Mouse (Mus musculus) Patski (cell line): ENCODE measurements around the gene Dmwd. TPM values are rescaled to one million over a fixed set of nuclear protein-coding genes. Genes with fewer than 3 reads are reported as not detected.

Experiments
- ATAC-seq: fragments of 100-300 bp; one replicate; pipeline ENCODE4 v1.8.0; 2021
- CTCF ChIA-PET: fragments of 350-600 bp; sonication (Branson Sonifier 250); formaldehyde crosslinking; loops from one replicate; lab custom pipeline; 2022; ENCODE audit warnings: inconsistent platforms; lab: Charles Lee
- POLR2A ChIA-PET: fragments of 350-600 bp; sonication (Branson Sonifier 250); formaldehyde crosslinking; loops from one replicate; lab custom pipeline; 2022; ENCODE audit warnings: antibody characterized with exemption, inconsistent platforms; lab: Charles Lee
- DNase-seq: peaks from one replicate; pipeline ENCODE4 v3.0.0-alpha.2; 2011; ENCODE audit warnings: low read depth, low spot score
- H3K27me3 ChIP-seq: fragments of 371-371 bp; one replicate; pipeline ENCODE4 v1.5.1; 2021
- CTCF ChIP-seq: fragments of 100-300 bp; IDR thresholded peaks from one replicate; pipeline ENCODE4 v1.5.1; 2021
- in situ Hi-C: fragments of 300-500 bp; cut with MboI; formaldehyde crosslinking; loops from 3 replicates; pipeline ENCODE4 v1.11.1; 2018; ENCODE audit warnings: low pct_unique_long_range_greater_than_20kb, mixed read lengths
- polyA plus RNA-seq: library from polyadenylated mRNA; unstranded; gene quantifications from one replicate; pipeline ENCODE4 v1.2.3, GENCODE M21; 2021

Dmwd gene
- polyA plus RNA-seq, result 73.4 TPM

DNA sequence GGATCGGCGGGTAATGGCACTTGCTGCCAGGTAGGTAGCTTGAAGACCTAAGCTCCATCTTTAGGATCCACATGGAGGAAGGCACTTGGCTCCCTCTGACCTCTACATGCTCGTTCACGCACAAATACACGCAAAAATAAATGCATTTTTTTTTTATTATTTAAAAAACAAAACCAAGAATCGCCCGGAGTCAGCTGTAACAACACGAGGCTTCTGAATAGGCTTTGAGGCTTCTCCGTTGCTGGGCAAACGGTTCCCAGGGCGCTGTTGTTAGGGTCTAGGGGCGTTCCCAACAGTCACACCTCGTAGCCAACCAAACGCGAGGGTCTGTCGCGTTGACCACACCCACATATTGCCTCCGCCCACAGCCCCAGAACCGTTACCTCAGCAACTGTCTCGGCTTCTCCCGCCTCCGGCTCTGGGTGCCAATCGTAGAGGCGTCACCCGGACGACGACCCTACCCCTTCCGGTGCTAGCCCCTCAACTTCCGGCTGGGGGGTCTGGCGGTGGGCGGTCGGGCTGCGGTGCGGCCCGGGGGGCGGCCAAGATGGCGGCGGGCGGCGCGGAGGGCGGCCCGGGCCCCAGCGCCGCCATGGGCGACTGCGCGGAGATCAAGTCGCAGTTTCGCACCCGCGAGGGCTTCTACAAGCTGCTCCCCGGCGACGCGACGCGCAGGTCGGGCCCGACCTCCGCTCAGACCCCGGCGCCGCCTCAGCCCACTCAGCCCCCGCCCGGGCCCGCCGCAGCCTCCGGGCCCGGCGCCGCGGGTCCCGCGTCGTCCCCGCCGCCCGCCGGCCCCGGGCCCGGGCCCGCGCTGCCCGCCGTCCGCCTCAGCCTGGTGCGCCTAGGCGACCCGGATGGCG, at the start of gene Dmwd:
Dmwd (plus strand) TSS at position 505 of the 863 bp plus-strand sequence.
- no peak for TF ChIP-seq CTCF
- ATAC-seq, result peak; percentile 95
- ChIA-PET CTCF (interaction anchor here (13.4 kb wide), 1 partner anchor 12 kb away, joined by 238 read pairs; the partner anchor contains the start of genes Dmpk and Six5), POLR2A (interaction anchor here (0.6 to 3.7 kb wide), 6 partner anchors 8 to 34 kb away, joined by 4 to 36 read pairs (median 7); partner anchors contain the start of genes Dmpk and Six5)
- DNase-seq, result peak; percentile 88
- in situ Hi-C loops, result no loop called here
- H3K27me3 ChIP-seq, result no peaks in the 10 kb centered on the region

DNA sequence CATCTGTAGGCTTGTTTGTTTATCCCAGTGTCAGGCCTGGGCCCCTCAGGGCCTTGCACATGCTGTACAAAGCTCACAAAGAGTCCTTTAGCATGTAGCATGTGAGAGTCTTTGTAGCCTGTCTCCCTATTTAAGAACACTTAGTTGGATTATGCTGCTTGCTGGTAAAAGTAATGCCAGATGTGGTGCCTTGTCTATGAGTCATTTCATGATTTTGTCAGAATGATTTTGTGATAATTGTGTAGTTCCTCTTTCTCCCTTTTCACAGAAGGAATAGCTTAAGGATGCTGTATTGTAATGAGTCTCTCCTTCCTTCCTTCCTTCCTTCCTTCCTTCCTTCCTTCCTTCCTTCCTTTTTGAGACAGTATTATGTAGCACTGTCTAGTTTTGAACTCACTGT, 48.0 kb upstream of the Dmwd start:
- no peaks in the 10 kb centered on the region for H3K27me3 ChIP-seq
- POLR2A ChIA-PET, result interaction anchor here (0.8 kb wide), 1 partner anchor 10 kb away, joined by 3 read pairs; no protein-coding TSS in a partner anchor
- ATAC-seq, result no peak
- no peak for TF ChIP-seq CTCF
- CTCF ChIA-PET, result interaction anchor here (0.8 to 1.3 kb wide), 2 partner anchors 16 to 23 kb away, joined by 3 read pairs; no protein-coding TSS in a partner anchor
- in situ Hi-C loops, result no loop called here
- DNase-seq, result no peak

DNA sequence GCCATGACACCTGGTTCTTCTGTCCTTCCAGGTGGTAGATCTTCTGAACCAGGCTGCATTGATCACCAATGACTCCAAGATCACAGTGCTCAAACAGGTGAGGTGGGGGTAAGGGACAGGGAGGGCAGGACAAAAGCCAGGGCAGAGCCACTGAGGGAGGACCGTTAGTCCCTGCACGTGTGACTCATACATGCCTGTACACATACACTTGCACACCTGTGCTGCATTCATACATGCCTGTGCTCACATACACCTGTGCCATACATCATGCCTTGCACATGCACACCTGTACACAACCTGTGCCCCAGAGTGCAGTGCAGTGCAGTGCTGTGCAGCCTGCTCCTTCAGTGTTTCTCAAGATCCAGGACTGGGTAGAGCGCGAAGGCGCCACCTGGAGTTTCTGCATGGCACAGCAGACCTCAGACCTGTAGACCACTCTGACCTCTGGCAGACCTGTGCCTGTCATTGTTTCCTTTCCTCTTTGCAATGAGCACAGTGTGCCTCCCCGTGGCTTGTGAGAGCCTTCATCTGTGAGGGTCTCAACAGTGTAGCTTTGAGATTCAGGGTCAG, 46.9 kb upstream of the Dmwd start:
- POLR2A ChIA-PET, result no interaction called here
- TF ChIP-seq CTCF, result no peak
- in situ Hi-C loops, result no loop called here
- CTCF ChIA-PET, result interaction anchor here (0.8 to 1.2 kb wide), 2 partner anchors 24 to 132 kb away, joined by 3 read pairs; no protein-coding TSS in a partner anchor
- no peaks in the 10 kb centered on the region for H3K27me3 ChIP-seq
- ATAC-seq, result peak; percentile 63
- no peak for DNase-seq

DNA sequence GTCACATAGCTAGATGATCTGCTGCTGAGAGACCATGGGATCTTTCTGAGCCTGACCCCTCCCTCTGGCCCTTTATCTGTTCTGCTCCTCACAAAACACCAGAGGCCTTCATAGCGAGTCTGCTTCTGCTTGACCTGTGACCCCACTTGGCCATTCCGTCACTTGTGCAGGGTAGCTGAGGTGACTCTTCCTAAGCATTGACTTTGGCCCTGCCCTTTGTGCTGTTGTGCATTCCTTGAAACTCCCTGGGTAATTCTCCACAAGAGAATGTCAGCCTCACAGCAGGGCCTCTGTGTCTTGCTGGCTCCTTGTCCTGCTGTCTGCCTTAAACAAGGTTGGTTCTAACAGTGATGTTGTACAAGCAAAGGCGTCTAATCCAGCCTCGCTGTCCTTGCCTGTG, 44.4 kb upstream of the Dmwd start:
- no peaks in the 10 kb centered on the region for H3K27me3 ChIP-seq
- DNase-seq (no peak), ATAC-seq (no peak)
- POLR2A ChIA-PET, result no interaction called here
- CTCF ChIA-PET, result no interaction called here
- in situ Hi-C loops, result loop anchor here (5.0 kb wide), 1 partner anchor 134 kb away; no protein-coding TSS in a partner anchor
- TF ChIP-seq CTCF, result no peak

DNA sequence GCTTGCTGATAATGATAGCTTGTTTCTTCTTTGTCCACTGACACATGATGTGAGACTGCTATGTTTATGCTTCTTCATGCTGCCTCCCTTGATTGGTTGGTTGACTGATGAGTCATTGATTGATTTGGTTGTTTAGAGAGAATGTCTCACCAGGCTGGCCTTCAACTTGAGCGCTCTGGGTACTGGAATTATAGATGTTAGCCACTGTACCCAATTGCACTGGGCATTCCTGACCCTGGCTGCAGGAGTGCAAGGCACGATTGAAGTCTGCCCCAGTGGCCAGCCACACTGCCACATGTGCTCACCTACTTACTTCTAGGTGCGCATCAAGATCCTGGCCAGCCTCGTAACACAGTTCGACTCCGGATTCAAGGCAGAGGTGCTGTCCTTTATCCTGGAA, 31.4 kb upstream of the Dmwd start:
- in situ Hi-C loops, result no loop called here
- ChIA-PET CTCF (interaction anchor here (1.3 kb wide), 1 partner anchor 17 kb away, joined by 3 read pairs; no protein-coding TSS in a partner anchor), POLR2A (interaction anchor here (1.7 kb wide), 1 partner anchor 8 kb away, joined by 5 read pairs; no protein-coding TSS in a partner anchor)
- no peak for DNase-seq
- no peak for ATAC-seq
- no peak for TF ChIP-seq CTCF
- no peaks in the 10 kb centered on the region for H3K27me3 ChIP-seq

DNA sequence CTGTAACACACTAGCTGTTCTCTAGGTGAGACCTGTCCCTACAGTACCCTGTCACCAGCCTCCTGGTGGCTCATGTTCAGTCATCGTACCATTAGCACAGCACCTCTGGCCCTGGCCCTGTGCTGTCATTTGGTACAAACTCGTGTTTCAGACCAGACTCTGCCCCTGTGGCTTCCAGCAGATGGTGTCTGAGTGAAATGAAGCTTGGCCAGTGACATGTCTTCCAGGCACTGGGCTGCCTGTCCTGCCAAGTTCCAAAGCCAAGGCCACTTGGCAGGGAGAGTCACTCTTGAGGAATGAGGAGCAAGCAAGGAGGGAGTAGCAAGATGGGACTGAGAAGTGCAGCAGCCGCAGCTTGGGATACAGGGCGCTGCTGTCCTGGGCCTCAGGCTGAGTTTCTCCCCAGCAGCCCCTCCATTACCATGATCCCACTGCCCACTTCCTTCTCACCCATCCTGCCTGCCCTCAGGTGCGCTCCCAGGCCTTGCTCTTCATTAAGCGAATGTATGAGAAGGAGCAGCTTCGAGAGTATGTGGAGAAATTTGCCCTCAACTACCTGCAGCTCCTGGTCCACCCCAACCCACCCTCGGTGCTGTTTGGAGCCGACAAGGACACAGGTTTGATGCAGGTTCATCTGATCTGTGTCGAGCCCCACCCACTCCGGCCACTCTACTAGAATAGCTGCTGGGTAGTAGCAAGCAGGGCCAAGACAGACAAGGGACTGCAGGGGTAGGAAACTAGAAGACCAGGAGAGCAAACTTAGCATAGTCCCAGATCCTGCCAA, 29.5 kb upstream of the Dmwd start:
- no peak for TF ChIP-seq CTCF
- ATAC-seq (no peak), DNase-seq (no peak)
- ChIA-PET CTCF (interaction anchor here (1.2 to 1.6 kb wide), 2 partner anchors 9 to 13 kb away, joined by 3 read pairs; no protein-coding TSS in a partner anchor), POLR2A (interaction anchor here (1.3 kb wide), 1 partner anchor 13 kb away, joined by 6 read pairs; no protein-coding TSS in a partner anchor)
- in situ Hi-C loops, result no loop called here
- no peaks in the 10 kb centered on the region for H3K27me3 ChIP-seq

DNA sequence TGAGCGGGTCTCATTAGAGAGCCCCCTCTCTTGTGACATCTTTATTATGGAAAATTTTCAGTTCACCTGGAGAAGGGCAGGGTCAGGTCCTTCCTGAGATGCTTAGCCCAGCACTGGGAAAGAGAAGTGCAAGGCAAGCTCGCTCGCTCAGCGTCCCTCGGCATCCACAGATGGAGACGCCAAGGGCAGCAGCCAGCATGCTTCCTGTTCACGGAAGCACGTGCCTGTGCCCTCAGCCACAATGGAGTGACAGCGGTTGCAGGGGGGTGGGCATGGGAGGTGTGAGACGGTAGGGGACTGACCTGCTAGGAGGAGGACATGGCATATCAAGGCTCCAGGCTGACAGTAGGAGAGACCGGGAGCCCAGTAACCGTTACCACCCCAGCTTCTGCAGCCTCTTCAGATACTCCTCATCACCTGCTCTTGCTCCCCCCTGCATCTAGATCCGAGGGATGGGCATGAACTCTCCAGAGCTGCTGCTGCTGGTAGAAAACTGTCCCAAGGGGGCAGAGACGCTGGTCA, 28.0 kb upstream of the Dmwd start:
- ATAC-seq, result no peak
- in situ Hi-C loops, result no loop called here
- H3K27me3 ChIP-seq, result no peaks in the 10 kb centered on the region
- ChIA-PET POLR2A (no interaction called here), CTCF (interaction anchor here (1.6 kb wide), 1 partner anchor 8 kb away, joined by 3 read pairs; no protein-coding TSS in a partner anchor)
- no peak for TF ChIP-seq CTCF
- DNase-seq, result no peak

DNA sequence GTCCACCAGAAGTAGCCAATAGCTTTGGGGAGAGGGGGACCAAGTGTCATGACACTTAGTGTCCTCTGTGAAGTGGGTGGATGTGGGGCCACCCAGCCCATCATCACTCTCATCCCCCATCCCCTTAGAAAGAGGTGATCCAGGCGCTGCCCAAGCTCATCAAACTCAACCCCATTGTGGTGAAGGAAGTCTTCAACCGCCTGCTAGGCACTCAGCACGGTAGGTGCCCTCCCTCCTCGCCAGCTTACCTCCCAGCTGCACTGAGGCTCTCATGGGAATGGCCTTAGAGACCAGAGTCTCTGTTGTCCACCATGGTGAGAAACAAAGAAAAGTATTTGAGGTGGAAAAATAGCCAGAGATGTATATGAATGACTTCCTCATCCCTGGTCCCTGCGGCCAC, 26.8 kb upstream of the Dmwd start:
- in situ Hi-C loops, result no loop called here
- no peak for TF ChIP-seq CTCF
- DNase-seq (no peak), ATAC-seq (no peak)
- no peaks in the 10 kb centered on the region for H3K27me3 ChIP-seq
- ChIA-PET POLR2A (no interaction called here), CTCF (interaction anchor here (0.8 kb wide), 1 partner anchor 15 kb away, joined by 3 read pairs; no protein-coding TSS in a partner anchor)

DNA sequence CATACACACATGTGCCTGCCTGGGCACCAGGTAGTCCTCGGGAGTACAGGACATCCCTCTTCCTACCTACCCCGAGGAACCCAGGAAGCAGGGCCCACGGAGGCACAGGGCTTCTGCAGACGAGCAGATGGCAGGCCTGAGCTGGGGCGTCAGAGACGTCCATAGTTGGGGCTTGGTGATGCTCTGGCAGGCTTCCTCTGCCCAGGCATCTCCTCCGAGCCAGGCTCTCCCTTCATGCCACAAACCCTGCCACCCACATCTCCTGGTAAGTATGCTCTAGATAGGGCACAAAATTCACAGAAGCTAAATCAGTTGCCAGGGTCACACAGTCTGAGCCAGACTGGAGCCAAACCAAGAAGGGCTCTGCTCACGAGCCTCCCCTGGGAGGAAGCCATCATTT, 25.9 kb upstream of the Dmwd start:
- DNase-seq (no peak), ATAC-seq (no peak)
- ChIA-PET CTCF (no interaction called here), POLR2A (no interaction called here)
- H3K27me3 ChIP-seq, result no peaks in the 10 kb centered on the region
- in situ Hi-C loops, result no loop called here
- no peak for TF ChIP-seq CTCF

DNA sequence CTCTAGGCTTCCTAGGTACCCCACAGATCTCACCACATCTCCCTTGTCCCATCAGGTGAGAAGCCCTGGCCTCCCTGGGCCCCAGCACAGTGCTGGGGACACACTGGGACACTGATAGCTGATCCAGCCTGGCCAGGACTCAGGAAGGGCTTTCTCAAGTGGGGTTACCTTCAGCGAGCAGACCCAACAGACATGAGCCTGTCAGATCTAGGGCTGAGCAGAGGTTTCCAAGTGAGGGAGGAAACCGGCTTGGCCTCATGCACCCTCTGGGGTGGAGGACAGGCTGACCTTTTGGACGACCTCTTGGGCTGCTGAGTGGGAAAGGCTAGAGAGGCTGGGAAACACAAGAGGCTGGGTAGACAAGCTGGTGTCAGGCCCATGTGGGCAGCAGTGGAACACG, 24.9 kb upstream of the Dmwd start:
- ChIA-PET POLR2A (no interaction called here), CTCF (no interaction called here)
- H3K27me3 ChIP-seq, result no peaks in the 10 kb centered on the region
- no peak for TF ChIP-seq CTCF
- no peak for ATAC-seq
- no peak for DNase-seq
- in situ Hi-C loops, result no loop called here
